Mouse (Mus musculus): ENCODE data around the gene Gm28308. TPM values are rescaled to one million over a fixed set of nuclear protein-coding genes. Genes with fewer than 3 reads are reported as not detected.

Gene Gm28308
- polyA plus RNA-seq, 1 experiment from 2014 or later: not detected

DNA sequence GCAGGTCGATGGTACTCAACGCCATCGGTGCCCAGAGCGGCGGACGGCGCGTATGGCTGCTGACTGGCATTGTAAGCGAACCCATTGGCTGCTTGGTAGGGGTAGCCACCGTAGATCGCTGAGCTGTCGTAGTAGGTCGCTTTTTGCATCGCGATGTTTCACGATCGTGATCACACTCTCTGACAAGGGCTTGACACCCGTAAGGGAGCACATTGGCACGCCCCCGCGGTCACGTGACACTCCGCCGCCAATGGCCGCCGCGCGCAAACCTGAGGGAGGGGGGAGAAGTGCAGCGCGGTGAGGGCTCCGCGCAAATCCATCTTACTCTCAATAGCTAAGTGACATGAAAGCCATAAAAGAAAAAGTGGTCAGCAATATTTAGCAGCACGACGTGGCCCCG lies 40.6 kb downstream of the Gm28308 start:
- peak overlapping the region; percentile 53 for H3K9ac ChIP-seq
- H3K9me3 ChIP-seq: no peaks in the 10 kb centered on the region
- WGBS: 0% methylated on average over 35 of the region's 35 CpGs
- H3K4me3 ChIP-seq: peak overlapping the region; percentile 40
- H3K27ac ChIP-seq: peak overlapping the region; percentile 95
- peak overlapping the region; percentile 90 for H3K4me2 ChIP-seq
- H3K27me3 ChIP-seq: peaks cover 80% of the 10 kb centered on the region
- peaks cover 35% of the 10 kb centered on the region for H3K4me1 ChIP-seq
- no peaks in the 10 kb centered on the region for H3K36me3 ChIP-seq
- peak; percentile 81 for ATAC-seq (ENCODE audit: borderline replicate concordance, extremely low read depth, low FRiP score, low TSS enrichment)

- Histone ChIP-seq H3K4me3 (peak overlapping the region; percentile 40), H3K9ac (peak overlapping the region; percentile 53), H3K4me1 (peaks cover 35% of the 10 kb centered on the region), H3K4me2 (peak overlapping the region; percentile 90), H3K36me3 (no peaks in the 10 kb centered on the region), H3K27me3 (peaks cover 76% of the 10 kb centered on the region), H3K9me3 (no peaks in the 10 kb centered on the region), H3K27ac (peak overlapping the region; percentile 95)
- no peak for ATAC-seq (ENCODE audit: borderline replicate concordance, extremely low read depth, low FRiP score, low TSS enrichment)
- 13% methylated on average over 7 of the region's 7 CpGs for WGBS
Observed at GRCm38 (mm10) chr6:52171938-52172337, 41.2 kb downstream of the Gm28308 start.

DNA sequence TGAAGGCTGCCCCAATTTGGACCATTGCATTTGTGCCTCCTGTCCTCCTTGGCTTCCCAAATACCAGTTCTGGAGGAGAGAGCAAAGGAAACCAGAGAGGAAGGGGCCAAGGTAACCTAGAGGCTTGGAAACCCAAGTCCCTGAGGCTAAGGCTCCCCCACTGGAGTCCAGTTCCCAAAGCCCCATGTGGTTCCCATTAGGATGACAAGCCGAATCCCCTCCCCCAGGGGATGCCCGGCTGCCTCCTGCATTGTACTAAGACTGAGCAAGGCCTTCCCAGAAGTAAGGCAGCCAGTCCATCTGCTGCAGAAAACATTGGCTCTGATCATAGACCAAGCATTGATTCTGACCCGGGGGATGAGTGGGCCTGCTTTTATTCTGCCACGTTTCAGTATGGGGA lies 41.8 kb downstream of the Gm28308 start:
- Histone ChIP-seq H3K4me1 (peaks cover 35% of the 10 kb centered on the region), H3K27me3 (peaks cover 77% of the 10 kb centered on the region), H3K27ac (peak overlapping the region; percentile 95), H3K4me2 (peak overlapping the region; percentile 90), H3K9ac (no peak overlapping the region), H3K36me3 (no peaks in the 10 kb centered on the region), H3K4me3 (no peak overlapping the region), H3K9me3 (no peaks in the 10 kb centered on the region)
- no peak for ATAC-seq (ENCODE audit: borderline replicate concordance, extremely low read depth, low FRiP score, low TSS enrichment)
- 6% methylated on average over 4 of the region's 4 CpGs for WGBS

- Histone ChIP-seq H3K9ac (peak overlapping the region; percentile 44), H3K36me3 (no peaks in the 10 kb centered on the region), H3K4me3 (peak overlapping the region; percentile 29), H3K4me2 (peak overlapping the region; percentile 90), H3K27me3 (peaks cover 74% of the 10 kb centered on the region), H3K27ac (peak overlapping the region; percentile 95), H3K9me3 (no peaks in the 10 kb centered on the region), H3K4me1 (peaks cover 37% of the 10 kb centered on the region)
- ATAC-seq (ENCODE audit: borderline replicate concordance, extremely low read depth, low FRiP score, low TSS enrichment): no peak
- WGBS: 18% methylated on average over 5 of the region's 5 CpGs
Observed at GRCm38 (mm10) chr6:52170898-52171223, 42.3 kb downstream of the Gm28308 start.

GRCm38 (mm10) chr6:52170166-52170897 lies 42.8 kb downstream of the Gm28308 start:
- peaks cover 39% of the 10 kb centered on the region for H3K4me1 ChIP-seq
- WGBS: 4% methylated on average over 40 of the region's 40 CpGs
- peak overlapping the region; percentile 29 for H3K4me3 ChIP-seq
- peak overlapping the region; percentile 90 for H3K4me2 ChIP-seq
- peaks cover 76% of the 10 kb centered on the region for H3K27me3 ChIP-seq
- ATAC-seq (ENCODE audit: borderline replicate concordance, extremely low read depth, low FRiP score, low TSS enrichment): peak; percentile 37; the same call in 1 of the 2 replicates
- no peaks in the 10 kb centered on the region for H3K36me3 ChIP-seq
- peak overlapping the region; percentile 44 for H3K9ac ChIP-seq
- peak overlapping the region; percentile 95 for H3K27ac ChIP-seq
- H3K9me3 ChIP-seq: no peaks in the 10 kb centered on the region

DNA sequence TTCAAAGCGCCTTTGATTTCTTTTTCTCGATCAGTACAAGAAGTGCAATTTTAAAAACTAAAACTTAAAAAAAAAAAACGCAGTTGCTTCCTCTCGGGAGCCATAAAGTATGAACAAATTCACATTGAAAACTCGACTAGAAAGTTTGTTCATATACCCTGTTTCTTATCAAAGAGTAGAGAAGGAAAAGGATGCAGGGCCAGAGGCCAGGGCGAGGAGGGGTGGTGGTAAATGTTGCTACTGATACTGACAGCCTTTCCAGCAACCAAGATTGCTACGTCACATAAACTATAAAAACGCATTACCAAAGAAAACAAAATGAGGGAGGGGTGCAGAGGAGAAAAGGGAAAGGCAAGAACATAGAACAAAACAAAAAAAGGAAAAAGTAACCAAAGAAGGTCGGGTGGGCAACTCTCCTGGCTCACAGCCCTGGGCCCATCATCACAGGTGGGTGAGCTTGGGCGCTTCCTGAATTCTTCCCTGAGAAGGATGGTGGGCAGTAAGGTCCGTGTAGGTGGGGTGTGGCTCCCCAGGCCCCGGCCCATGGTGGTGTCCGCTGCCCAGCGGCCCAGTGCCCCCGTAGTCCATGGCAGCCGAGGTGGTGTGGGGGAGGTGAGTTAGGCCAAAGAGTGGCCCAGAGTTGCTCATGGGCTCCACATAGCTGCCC lies 43.5 kb downstream of the Gm28308 start:
- Histone ChIP-seq H3K36me3 (no peaks in the 10 kb centered on the region), H3K27ac (peak overlapping the region; percentile 95), H3K27me3 (peaks cover 73% of the 10 kb centered on the region), H3K4me3 (peak overlapping the region; percentile 29), H3K9me3 (no peaks in the 10 kb centered on the region), H3K9ac (peak overlapping the region; percentile 44), H3K4me1 (peaks cover 42% of the 10 kb centered on the region), H3K4me2 (peak overlapping the region; percentile 90)
- 11% methylated on average over 16 of the region's 16 CpGs for WGBS
- ATAC-seq (ENCODE audit: borderline replicate concordance, extremely low read depth, low FRiP score, low TSS enrichment): no peak

DNA sequence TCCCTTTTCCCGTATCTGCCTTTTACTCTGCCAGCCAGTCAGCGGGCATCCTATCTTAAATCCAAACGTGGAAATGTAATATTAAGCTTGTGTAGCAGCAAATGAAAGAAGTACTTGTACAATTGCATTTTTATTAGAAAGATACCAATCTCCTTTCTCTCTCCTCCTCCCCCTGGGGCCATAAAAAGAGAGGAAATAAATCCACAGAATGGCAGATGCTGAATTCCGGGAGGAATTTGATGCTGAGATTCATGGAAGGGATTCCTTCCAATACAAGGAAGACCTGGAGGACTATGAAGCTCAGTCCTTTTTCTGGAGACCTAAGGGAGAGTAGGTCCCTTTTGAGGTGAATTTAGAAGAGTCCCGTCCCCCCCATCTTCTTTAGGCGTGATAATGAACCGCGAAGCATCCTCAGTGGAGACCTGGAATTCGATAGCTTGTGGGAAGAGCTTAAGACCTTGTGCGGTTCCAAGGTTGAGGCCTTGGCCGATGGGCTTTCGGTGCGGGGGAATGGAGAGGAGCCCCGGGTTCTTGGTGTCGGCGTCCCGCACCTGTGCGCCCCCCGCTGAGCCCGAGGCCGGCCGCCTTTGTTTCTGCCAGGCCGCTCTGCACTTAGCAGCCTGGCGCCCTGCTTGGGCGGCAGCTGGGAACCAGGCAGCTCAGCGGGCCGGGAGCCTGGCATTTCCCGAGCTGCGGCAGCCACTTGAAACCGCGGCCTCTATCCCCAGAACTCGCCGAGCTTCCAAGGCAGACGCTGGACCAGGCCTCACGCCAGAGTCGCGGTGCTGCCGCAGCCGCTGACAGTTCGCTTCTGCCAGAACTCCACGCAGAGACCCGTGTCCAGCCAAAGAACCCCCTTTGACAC lies 44.7 kb downstream of the Gm28308 start:
- peaks cover 72% of the 10 kb centered on the region for H3K27me3 ChIP-seq
- peak overlapping the region; percentile 62 for H3K9ac ChIP-seq
- ATAC-seq (ENCODE audit: borderline replicate concordance, extremely low read depth, low FRiP score, low TSS enrichment): no peak
- peak overlapping the region; percentile 90 for H3K4me2 ChIP-seq
- peaks cover 42% of the 10 kb centered on the region for H3K4me1 ChIP-seq
- no peaks in the 10 kb centered on the region for H3K9me3 ChIP-seq
- peak overlapping the region; percentile 34 for H3K4me3 ChIP-seq
- 5% methylated on average over 42 of the region's 42 CpGs for WGBS
- H3K36me3 ChIP-seq: no peaks in the 10 kb centered on the region
- H3K27ac ChIP-seq: peak overlapping the region; percentile 98

DNA sequence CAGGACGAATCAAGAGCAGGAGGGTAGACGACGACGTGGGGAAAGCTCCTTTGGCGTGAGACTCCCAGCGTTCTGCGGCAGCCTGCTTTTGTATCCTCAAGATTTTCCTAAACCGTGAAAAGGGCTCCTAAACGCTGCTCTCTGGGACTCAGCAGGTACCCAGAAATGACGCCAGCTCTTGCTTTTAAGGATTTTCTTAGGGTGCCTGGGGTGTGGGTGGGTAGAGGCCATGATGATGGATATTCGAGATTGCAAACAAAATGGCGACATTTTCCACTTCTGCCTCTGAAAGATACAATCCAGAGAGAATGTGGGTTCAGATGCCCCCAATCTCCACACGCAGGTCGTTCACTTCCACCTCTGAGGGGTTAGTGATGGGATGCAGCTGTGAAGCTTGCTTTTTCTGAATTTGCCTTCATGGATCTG lies 45.4 kb downstream of the Gm28308 start:
- Histone ChIP-seq H3K4me3 (peak overlapping the region; percentile 34), H3K36me3 (no peaks in the 10 kb centered on the region), H3K4me1 (peaks cover 39% of the 10 kb centered on the region), H3K4me2 (peak overlapping the region; percentile 90), H3K9me3 (no peaks in the 10 kb centered on the region), H3K27ac (peak overlapping the region; percentile 98), H3K9ac (peak overlapping the region; percentile 62), H3K27me3 (peaks cover 73% of the 10 kb centered on the region)
- 12% methylated on average over 14 of the region's 14 CpGs for WGBS
- no peak for ATAC-seq (ENCODE audit: borderline replicate concordance, extremely low read depth, low FRiP score, low TSS enrichment)

DNA sequence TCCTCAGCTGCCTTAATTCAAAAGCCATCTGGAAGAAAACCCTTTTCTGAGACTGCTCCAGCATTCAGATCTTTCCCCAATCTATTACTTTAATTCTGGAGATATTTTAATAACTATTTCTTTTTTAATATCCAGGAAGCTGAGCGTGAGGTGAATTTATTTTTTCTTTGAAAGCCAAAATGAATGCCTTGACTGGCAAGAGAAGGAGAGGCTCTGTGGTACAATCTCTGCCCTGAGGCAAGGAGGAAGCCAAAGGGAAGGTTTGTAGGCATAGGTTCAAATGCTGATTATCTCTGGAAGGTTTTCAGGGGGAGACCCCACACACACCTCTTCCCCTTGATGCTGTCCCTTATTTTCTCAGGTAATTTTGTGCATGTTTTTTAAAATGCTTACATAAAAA lies 46.0 kb downstream of the Gm28308 start:
- peaks cover 34% of the 10 kb centered on the region for H3K4me1 ChIP-seq
- H3K9ac ChIP-seq: peak overlapping the region; percentile 62
- H3K36me3 ChIP-seq: no peaks in the 10 kb centered on the region
- H3K9me3 ChIP-seq: no peaks in the 10 kb centered on the region
- peaks cover 69% of the 10 kb centered on the region for H3K27me3 ChIP-seq
- peak overlapping the region; percentile 90 for H3K4me2 ChIP-seq
- peak overlapping the region; percentile 98 for H3K27ac ChIP-seq
- ATAC-seq (ENCODE audit: borderline replicate concordance, extremely low read depth, low FRiP score, low TSS enrichment): no peak
- H3K4me3 ChIP-seq: peak overlapping the region; percentile 52
- 21% methylated on average over 1 of the region's 1 CpGs for WGBS

- peak overlapping the region; percentile 98 for H3K27ac ChIP-seq
- no peaks in the 10 kb centered on the region for H3K9me3 ChIP-seq
- ATAC-seq (ENCODE audit: borderline replicate concordance, extremely low read depth, low FRiP score, low TSS enrichment): no peak
- peak overlapping the region; percentile 62 for H3K9ac ChIP-seq
- peaks cover 27% of the 10 kb centered on the region for H3K4me1 ChIP-seq
- H3K27me3 ChIP-seq: peaks cover 68% of the 10 kb centered on the region
- peak overlapping the region; percentile 52 for H3K4me3 ChIP-seq
- WGBS: 11% methylated on average over 4 of the region's 4 CpGs
- H3K4me2 ChIP-seq: peak overlapping the region; percentile 90
- no peaks in the 10 kb centered on the region for H3K36me3 ChIP-seq
Observed at GRCm38 (mm10) chr6:52166431-52167077, 46.6 kb downstream of the Gm28308 start.
